10 mouse cellular contexts compared by ENCODE assay signal in the genomic region with DNA sequence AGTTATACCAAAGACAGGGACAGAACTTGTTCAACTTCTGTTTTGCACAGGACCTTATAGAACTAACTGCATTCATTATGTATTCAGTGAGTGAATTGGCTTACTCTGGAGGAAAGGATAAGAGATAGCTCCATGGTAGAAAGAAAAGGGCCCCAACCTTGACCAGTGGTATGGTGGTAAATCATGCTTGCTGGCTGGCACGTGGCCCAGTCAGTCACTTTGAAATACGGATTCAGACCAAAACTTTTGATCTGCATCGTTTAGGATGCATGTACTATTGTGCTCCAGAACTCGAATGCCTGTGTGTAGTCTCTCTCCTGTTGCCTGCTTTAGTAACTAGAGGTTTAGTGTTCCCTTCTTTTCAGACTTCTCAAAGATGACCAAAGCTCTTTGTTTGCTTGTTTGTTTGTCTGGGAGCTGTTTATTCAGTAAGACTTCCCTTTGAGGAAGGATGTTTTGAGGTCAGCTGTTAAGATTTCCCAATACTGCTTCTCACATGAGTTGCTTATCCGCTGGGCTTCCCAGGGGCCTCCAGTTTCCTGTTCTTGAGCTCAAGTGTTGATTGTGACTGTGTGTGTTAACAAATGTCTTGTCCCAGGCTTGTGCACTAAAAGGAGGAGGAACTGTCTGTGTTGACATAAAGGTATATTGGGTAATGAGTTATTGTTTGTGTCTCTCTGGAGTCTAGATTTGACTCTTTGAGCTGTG. TPM values are rescaled to one million over a fixed set of nuclear protein-coding genes. Genes with fewer than 3 reads are reported as not detected.
DNase-seq lines count a peak whose midpoint lies in the region; ATAC-seq and TF ChIP-seq lines count a peak whose summit lies in the region.
"Had no signal": no experiment of that assay in that cellular context is flagged by ENCODE, and none has a peak within 500 bp of the region (broad histone marks: within the 10 kb centered on the region; RNA-seq: fewer than 3 reads in every experiment).

No protein-coding gene starts in this region.

- H3K36me3 ChIP-seq in hindbrain, embryonic 13.5 days = peaks cover 22% of the 10 kb centered on the region
- peaks cover 4% of the 10 kb centered on the region; the same call in 1 of the 2 replicates for H3K36me3 ChIP-seq in hindbrain, embryonic 16.5 days (ENCODE audit: control insufficient read depth, insufficient read depth, low read length)
- H3K36me3 ChIP-seq in intestine, embryonic 16.5 days (ENCODE audit: control insufficient read depth, insufficient read depth, low read length) = 0 out of 2 replicates have a peak, but pooled peaks cover 2% of the 10 kb centered on the region
- peaks cover 56% of the 10 kb centered on the region for H3K36me3 ChIP-seq in megakaryocyte, embryonic 14.5 days (replicated peaks; ENCODE audit: low read length)
- peaks cover 8% of the 10 kb centered on the region for H3K36me3 ChIP-seq in forebrain, postnatal 0 days (ENCODE audit: insufficient read depth)

- H3K9me3 ChIP-seq in hindbrain, embryonic 13.5 days = no peaks in the 10 kb centered on the region
- no peaks in the 10 kb centered on the region for H3K9me3 ChIP-seq in hindbrain, embryonic 16.5 days (ENCODE audit: control insufficient read depth, low read length)
- H3K9me3 ChIP-seq in intestine, embryonic 16.5 days (ENCODE audit: control insufficient read depth, low read length) = no peaks in the 10 kb centered on the region
- H3K9me3 ChIP-seq in megakaryocyte, embryonic 14.5 days = no peaks in the 10 kb centered on the region
- no peaks in the 10 kb centered on the region for H3K9me3 ChIP-seq in forebrain, postnatal 0 days (ENCODE audit: low read length)

- H3K4me1 ChIP-seq in hindbrain, embryonic 13.5 days (replicated peaks) = peaks cover 47% of the 10 kb centered on the region
- H3K4me1 ChIP-seq in hindbrain, embryonic 16.5 days (ENCODE audit: control insufficient read depth, insufficient read depth, low read depth, low read length) = peaks cover 18% of the 10 kb centered on the region
- H3K4me1 ChIP-seq in intestine, embryonic 16.5 days (ENCODE audit: control insufficient read depth, insufficient read depth, low read length) = peaks cover 47% of the 10 kb centered on the region
- peaks cover 79% of the 10 kb centered on the region for H3K4me1 ChIP-seq in megakaryocyte, embryonic 14.5 days
- H3K4me1 ChIP-seq in forebrain, postnatal 0 days (ENCODE audit: insufficient read depth) = peaks cover 7% of the 10 kb centered on the region

- H3K27ac ChIP-seq in hindbrain, embryonic 13.5 days = no peak overlapping the region
- H3K27ac ChIP-seq in hindbrain, embryonic 16.5 days (ENCODE audit: low read depth, low read length) = no peak overlapping the region
- peak overlapping the region; percentile 60 for H3K27ac ChIP-seq in intestine, embryonic 16.5 days (ENCODE audit: low read length)
- H3K27ac ChIP-seq in forebrain, postnatal 0 days (ENCODE audit: low read depth, low read length) = no peak overlapping the region

- no peak overlapping the region for H3K9ac ChIP-seq in hindbrain, embryonic 13.5 days
- H3K9ac ChIP-seq in hindbrain, embryonic 16.5 days (ENCODE audit: low read depth, low read length) = no peak overlapping the region
- H3K9ac ChIP-seq in intestine, embryonic 16.5 days (ENCODE audit: low read depth, low read length) = no peak overlapping the region
- no peak overlapping the region for H3K9ac ChIP-seq in forebrain, postnatal 0 days

- WGBS in hindbrain, embryonic 13.5 days = 62% methylated on average over 5 of the region's 5 CpGs
- WGBS in hindbrain, embryonic 16.5 days = 53% methylated on average over 5 of the region's 5 CpGs
- 37% methylated on average over 5 of the region's 5 CpGs for WGBS in intestine, embryonic 16.5 days
- 30% methylated on average over 5 of the region's 5 CpGs for WGBS in forebrain, postnatal 0 days

- no peaks in the 10 kb centered on the region for H3K27me3 ChIP-seq in hindbrain, embryonic 13.5 days
- no peaks in the 10 kb centered on the region for H3K27me3 ChIP-seq in hindbrain, embryonic 16.5 days (replicated peaks; ENCODE audit: control insufficient read depth, insufficient read depth, low read length)
- no peaks in the 10 kb centered on the region for H3K27me3 ChIP-seq in intestine, embryonic 16.5 days (replicated peaks; ENCODE audit: control insufficient read depth, insufficient read depth, low read length)
- H3K27me3 ChIP-seq in megakaryocyte, embryonic 14.5 days (replicated peaks) = no peaks in the 10 kb centered on the region
- H3K27me3 ChIP-seq in forebrain, postnatal 0 days (ENCODE audit: insufficient read depth, low read length) = no peaks in the 10 kb centered on the region
- H3K27me3 ChIP-seq: Patski had no signal

- H3K4me3 ChIP-seq in hindbrain, embryonic 13.5 days = no peak overlapping the region
- H3K4me3 ChIP-seq in hindbrain, embryonic 16.5 days (ENCODE audit: low read length) = no peak overlapping the region
- no peak overlapping the region for H3K4me3 ChIP-seq in intestine, embryonic 16.5 days (ENCODE audit: low read length)
- H3K4me3 ChIP-seq in megakaryocyte, embryonic 14.5 days (replicated peaks) = peak overlapping the region; percentile 96
- no peak overlapping the region for H3K4me3 ChIP-seq in forebrain, postnatal 0 days (ENCODE audit: low read depth, low read length)

- ATAC-seq in hindbrain, embryonic 13.5 days (ENCODE audit: low FRiP score) = no peak
- no peak for ATAC-seq in hindbrain, embryonic 16.5 days
- no peak for ATAC-seq in intestine, embryonic 16.5 days
- no peak for ATAC-seq in forebrain, postnatal 0 days

- DNase-seq in adrenal gland, adult 8-10 months = peak; percentile 81
- no peak for DNase-seq in left cerebral cortex, adult 8-10 months (ENCODE audit: low spot score in 2 of 2)
- DNase-seq in forebrain, postnatal 0 days = no peak
- DNase-seq in thymus, adult 18-20 months = no peak

- H3K4me2 ChIP-seq in hindbrain, embryonic 13.5 days = peak overlapping the region; percentile 16; the same call in 1 of the 2 replicates
- H3K4me2 ChIP-seq in hindbrain, embryonic 16.5 days (ENCODE audit: low read length) = no peak overlapping the region
- H3K4me2 ChIP-seq in intestine, embryonic 16.5 days (ENCODE audit: low read depth, low read length) = 0 out of 2 replicates have a peak overlapping the region, but pooled peaks have one; percentile 1
- H3K4me2 ChIP-seq in forebrain, postnatal 0 days (ENCODE audit: low read depth) = no peak overlapping the region

- no peak for TF ChIP-seq CTCF in forebrain, postnatal 0 days (IDR thresholded peaks at IDR 0.05; ENCODE audit: low read depth)

RNA-seq across cellular contexts. Expression of a gene that starts 4.7 kb away (rescaled TPM):
- 69.8 and 72.0 TPM in 2 replicates for polyA plus RNA-seq in hindbrain, embryonic 13.5 days (2015; fragmentation: Nextera tagmentation; extraction: Ambion mirVana)
- polyA plus RNA-seq in hindbrain, embryonic 16.5 days (2015; fragmentation: Nextera tagmentation; extraction: Ambion mirVana) = 87.0 and 89.4 TPM in 2 replicates
- total RNA-seq in adrenal gland, adult 8-10 months (2022) = 100 to 1,000 TPM; 123 to 151 (median 129) TPM
- polyA plus RNA-seq in intestine, embryonic 16.5 days (2015; fragmentation: Nextera tagmentation; extraction: Ambion mirVana) = 78.7 and 82.8 TPM in 2 replicates
- 65.2 and 119 TPM in 2 replicates for polyA plus RNA-seq in megakaryocyte, embryonic 14.5 days (2012; ENCODE audit: insufficient read depth, low replicate concordance)
- 10 to 100 TPM; 55.4 to 62.1 (median 57.5) TPM for total RNA-seq in left cerebral cortex, adult 8-10 months (2022)
- 80.0 and 82.0 TPM in 2 replicates for total RNA-seq in forebrain, postnatal 0 days (2014; rRNA removed)
- polyA plus RNA-seq in forebrain, postnatal 0 days (2015; fragmentation: Nextera tagmentation; extraction: Ambion mirVana) = 62.2 and 68.2 TPM in 2 replicates

RNA-seq across cellular contexts. Expression of a gene that starts 14.5 kb away (rescaled TPM):
- 19.0 and 19.9 TPM in 2 replicates for polyA plus RNA-seq in hindbrain, embryonic 13.5 days (2015; fragmentation: Nextera tagmentation; extraction: Ambion mirVana)
- polyA plus RNA-seq in hindbrain, embryonic 16.5 days (2015; fragmentation: Nextera tagmentation; extraction: Ambion mirVana) = 15.2 and 15.8 TPM in 2 replicates
- 10 to 100 TPM; 34.8 to 55.8 (median 42.2) TPM for total RNA-seq in adrenal gland, adult 8-10 months (2022)
- polyA plus RNA-seq in intestine, embryonic 16.5 days (2015; fragmentation: Nextera tagmentation; extraction: Ambion mirVana) = 32.3 and 38.6 TPM in 2 replicates
- 10.9 TPM in 1 of 2 replicates, not detected in the other for polyA plus RNA-seq in megakaryocyte, embryonic 14.5 days (2012; ENCODE audit: insufficient read depth, low replicate concordance)
- total RNA-seq in left cerebral cortex, adult 8-10 months (2022) = 10 to 100 TPM; 22.7 to 30.1 (median 25.8) TPM
- total RNA-seq in forebrain, postnatal 0 days (2014; rRNA removed) = 9.2 and 16.0 TPM in 2 replicates
- polyA plus RNA-seq in forebrain, postnatal 0 days (2015; fragmentation: Nextera tagmentation; extraction: Ambion mirVana) = 9.5 and 14.5 TPM in 2 replicates

RNA-seq across cellular contexts. Expression of a gene that starts 34.2 kb away (rescaled TPM):
- not detected in 2 replicates for polyA plus RNA-seq in hindbrain, embryonic 13.5 days (2015; fragmentation: Nextera tagmentation; extraction: Ambion mirVana)
- polyA plus RNA-seq in hindbrain, embryonic 16.5 days (2015; fragmentation: Nextera tagmentation; extraction: Ambion mirVana) = 0.09 TPM in 1 of 2 replicates, not detected in the other
- not detected for total RNA-seq in adrenal gland, adult 8-10 months (2022)
- 0.07 TPM in 1 of 2 replicates, not detected in the other for polyA plus RNA-seq in intestine, embryonic 16.5 days (2015; fragmentation: Nextera tagmentation; extraction: Ambion mirVana)
- 0.16 TPM in 1 of 2 replicates, not detected in the other for polyA plus RNA-seq in megakaryocyte, embryonic 14.5 days (2012; ENCODE audit: insufficient read depth, low replicate concordance)
- total RNA-seq in left cerebral cortex, adult 8-10 months (2022) = not detected
- not detected in 2 replicates for total RNA-seq in forebrain, postnatal 0 days (2014; rRNA removed)
- not detected in 2 replicates for polyA plus RNA-seq in forebrain, postnatal 0 days (2015; fragmentation: Nextera tagmentation; extraction: Ambion mirVana)
- polyA plus RNA-seq: large intestine, adult 2 months; Patski had no signal

RNA-seq across cellular contexts. Expression of a gene that starts 35.4 kb away (rescaled TPM):
- polyA plus RNA-seq in hindbrain, embryonic 13.5 days (2015; fragmentation: Nextera tagmentation; extraction: Ambion mirVana) = 33.2 and 35.0 TPM in 2 replicates
- polyA plus RNA-seq in hindbrain, embryonic 16.5 days (2015; fragmentation: Nextera tagmentation; extraction: Ambion mirVana) = 38.6 and 40.4 TPM in 2 replicates
- 10 to 100 TPM; 24.2 to 32.8 (median 26.4) TPM for total RNA-seq in adrenal gland, adult 8-10 months (2022)
- 19.0 and 20.5 TPM in 2 replicates for polyA plus RNA-seq in intestine, embryonic 16.5 days (2015; fragmentation: Nextera tagmentation; extraction: Ambion mirVana)
- polyA plus RNA-seq in megakaryocyte, embryonic 14.5 days (2012; ENCODE audit: insufficient read depth, low replicate concordance) = 0.20 TPM in 1 of 2 replicates, not detected in the other
- 10 to 100 TPM; 35.5 to 39.8 (median 36.9) TPM for total RNA-seq in left cerebral cortex, adult 8-10 months (2022)
- total RNA-seq in forebrain, postnatal 0 days (2014; rRNA removed) = 33.5 and 40.0 TPM in 2 replicates
- polyA plus RNA-seq in forebrain, postnatal 0 days (2015; fragmentation: Nextera tagmentation; extraction: Ambion mirVana) = 26.2 and 33.6 TPM in 2 replicates

RNA-seq across cellular contexts. Expression of a gene that starts 58.1 kb away (rescaled TPM):
- 122 and 128 TPM in 2 replicates for polyA plus RNA-seq in hindbrain, embryonic 13.5 days (2015; fragmentation: Nextera tagmentation; extraction: Ambion mirVana)
- polyA plus RNA-seq in hindbrain, embryonic 16.5 days (2015; fragmentation: Nextera tagmentation; extraction: Ambion mirVana) = 132 TPM in 2 replicates
- total RNA-seq in adrenal gland, adult 8-10 months (2022) = 10 to 100 TPM; 39.2 to 61.6 (median 49.4) TPM
- polyA plus RNA-seq in intestine, embryonic 16.5 days (2015; fragmentation: Nextera tagmentation; extraction: Ambion mirVana) = 84.9 and 88.6 TPM in 2 replicates
- polyA plus RNA-seq in megakaryocyte, embryonic 14.5 days (2012; ENCODE audit: insufficient read depth, low replicate concordance) = 6.4 and 13.0 TPM in 2 replicates
- total RNA-seq in left cerebral cortex, adult 8-10 months (2022) = 10 to 100 TPM; 50.0 to 66.6 (median 59.1) TPM
- total RNA-seq in forebrain, postnatal 0 days (2014; rRNA removed) = 177 and 184 TPM in 2 replicates
- 103 and 123 TPM in 2 replicates for polyA plus RNA-seq in forebrain, postnatal 0 days (2015; fragmentation: Nextera tagmentation; extraction: Ambion mirVana)

Comparison
In these comparisons a context has a peak if more than half of its experiments do, and no peak if none do; other contexts are left out.
1. H3K4me2 ChIP-seq: peak in hindbrain, embryonic 13.5 days (single experiment) and intestine, embryonic 16.5 days (single experiment); none in hindbrain, embryonic 16.5 days (single experiment) and forebrain, postnatal 0 days (single experiment).